Mouse (Mus musculus): ENCODE measurements at regions not wholly inside any gene's neighbourhood (a gene's known extent, or its start where the extent isn't known, plus 50 kb on each side); places are given as distances from the start of the nearest gene placed in this dataset.

- TF ChIP-seq CTCF (IDR thresholded peaks at IDR 0.05; ENCODE audit: low read depth) (no peak), EP300 (IDR thresholded peaks at IDR 0.05; ENCODE audit: low read depth) (no peak)
Measured at GRCm38 (mm10) chr14:58265373-58265772, 195.0 kb downstream of the Fgf9 start.
